Mouse (Mus musculus) limb, embryonic 14.5 days (tissue): ENCODE measurements at regions not wholly inside any gene's neighbourhood (a gene's known extent, or its start where the extent isn't known, plus 50 kb on each side); places are given as distances from the start of the nearest gene placed in this dataset.

Experiments used
- ATAC-seq: fragments of 200-750 bp; cut with Nextera tagmentation; 2 replicates; pipeline ENCODE4 v1.8.0; 2017; ENCODE audit warnings: low read depth, moderate number of reproducible peaks, moderate TSS enrichment; ENCODE audit not compliant: low FRiP score
- DNase-seq: peaks from one replicate; pipeline ENCODE4 v3.0.0-alpha.2; 2015; ENCODE audit warnings: low spot score
- H3K27ac ChIP-seq: fragments of 300-500 bp; sonication (generic); replicated peaks from 2 replicates; pipeline ENCODE4 v1.5.1; 2014; ENCODE audit warnings: low read depth, mild to moderate bottlenecking, low read length, moderate library complexity, mixed read lengths
- H3K27me3 ChIP-seq: fragments of 300-500 bp; sonication (generic); 2 replicates; pipeline ENCODE4 v1.6.1; 2014; ENCODE audit warnings: low read length, mixed read lengths; ENCODE audit not compliant: control insufficient read depth, insufficient read depth
- H3K36me3 ChIP-seq: fragments of 300-500 bp; sonication (generic); 2 replicates; pipeline ENCODE4 v1.6.1; 2014; ENCODE audit warnings: mild to moderate bottlenecking, low read length, moderate library complexity, mixed read lengths; ENCODE audit not compliant: control insufficient read depth, insufficient read depth
- H3K4me1 ChIP-seq: fragments of 300-500 bp; sonication (generic); 2 replicates; pipeline ENCODE4 v1.6.1; 2014; ENCODE audit warnings: antibody characterized with exemption, low read length, mixed read lengths; ENCODE audit not compliant: control insufficient read depth, insufficient read depth
- H3K4me2 ChIP-seq: fragments of 300-500 bp; sonication (generic); replicated peaks from 2 replicates; pipeline ENCODE4 v1.6.1; 2014; ENCODE audit warnings: low read depth, mild to moderate bottlenecking, low read length, moderate library complexity; ENCODE audit not compliant: severe bottlenecking
- H3K4me3 ChIP-seq: fragments of 300-500 bp; sonication (generic); replicated peaks from 2 replicates; pipeline ENCODE4 v1.5.1; 2014; ENCODE audit warnings: low read length
- H3K9ac ChIP-seq: fragments of 300-500 bp; sonication (generic); 2 replicates; pipeline ENCODE4 v1.6.1; 2014; ENCODE audit warnings: mild to moderate bottlenecking, low read depth, low read length, moderate library complexity; ENCODE audit not compliant: severe bottlenecking
- H3K9me3 ChIP-seq: fragments of 300-500 bp; sonication (generic); 2 replicates; pipeline ENCODE4 v1.6.1; 2016; ENCODE audit warnings: low read length; ENCODE audit not compliant: control insufficient read depth
- POLR2A ChIP-seq: fragments of 200-500 bp; IDR thresholded peaks from 2 replicates; pipeline ENCODE4 v1.8.0; 2012; ENCODE audit warnings: inconsistent platforms, mild to moderate bottlenecking, moderate library complexity, borderline replicate concordance; ENCODE audit not compliant: insufficient read depth, insufficient read length; ENCODE audit errors: extremely low read depth
- WGBS: fragments of 180-500 bp; shearing (Covaris S2); extraction: QIAGEN DNeasy Blood & Tissue Kit; methylation state at CpG from one replicate; pipeline ENCODE4 v1.1.7; 2014; 5-methylcytosine and 5-hydroxymethylcytosine counted together

GRCm38 (mm10) chr14:76671023-76671422 is 114.3 kb upstream of the Serp2 start:
- Histone ChIP-seq H3K36me3 (no peaks in the 10 kb centered on the region), H3K4me2 (no peak overlapping the region), H3K4me1 (peaks cover 6% of the 10 kb centered on the region; the same call in 1 of the 2 replicates), H3K27me3 (no peaks in the 10 kb centered on the region), H3K9ac (no peak overlapping the region), H3K27ac (no peak overlapping the region), H3K9me3 (no peaks in the 10 kb centered on the region), H3K4me3 (no peak overlapping the region)
- no peak for DNase-seq
- TF ChIP-seq POLR2A: no peak
- WGBS: 91% methylated on average over 4 of the region's 4 CpGs
- ATAC-seq: no peak

DNA sequence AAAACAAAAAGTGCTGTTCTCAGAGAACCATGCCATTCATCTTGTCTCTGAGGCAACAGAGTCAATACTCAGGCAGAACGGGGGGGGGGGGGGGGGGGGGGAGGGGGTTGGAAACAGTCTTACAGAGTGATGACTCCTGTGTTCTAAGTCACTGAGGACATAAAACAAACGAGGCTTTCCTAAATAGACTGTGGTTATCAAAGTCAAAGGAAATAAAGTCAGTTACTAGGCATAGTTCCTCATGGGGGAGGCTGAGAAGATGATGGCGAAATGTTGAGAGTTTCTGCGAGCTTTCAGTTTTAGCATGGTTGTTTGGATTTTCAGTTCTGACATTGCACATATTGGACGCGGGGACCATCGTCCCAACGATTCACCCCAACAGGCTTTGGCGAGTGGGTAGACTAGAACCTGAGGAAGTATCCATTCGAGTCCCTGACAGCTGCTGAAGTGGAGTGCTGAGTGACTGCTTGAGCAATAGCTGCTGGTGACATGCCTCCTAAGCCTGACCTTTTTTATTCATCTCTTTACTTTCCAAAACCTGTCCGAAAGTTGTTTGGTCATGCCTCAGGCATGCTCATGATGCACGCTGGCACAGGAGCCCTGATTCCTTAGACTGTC is 109.2 kb upstream of the Serp2 start:
- 76% methylated on average over 12 of the region's 12 CpGs for WGBS

DNA sequence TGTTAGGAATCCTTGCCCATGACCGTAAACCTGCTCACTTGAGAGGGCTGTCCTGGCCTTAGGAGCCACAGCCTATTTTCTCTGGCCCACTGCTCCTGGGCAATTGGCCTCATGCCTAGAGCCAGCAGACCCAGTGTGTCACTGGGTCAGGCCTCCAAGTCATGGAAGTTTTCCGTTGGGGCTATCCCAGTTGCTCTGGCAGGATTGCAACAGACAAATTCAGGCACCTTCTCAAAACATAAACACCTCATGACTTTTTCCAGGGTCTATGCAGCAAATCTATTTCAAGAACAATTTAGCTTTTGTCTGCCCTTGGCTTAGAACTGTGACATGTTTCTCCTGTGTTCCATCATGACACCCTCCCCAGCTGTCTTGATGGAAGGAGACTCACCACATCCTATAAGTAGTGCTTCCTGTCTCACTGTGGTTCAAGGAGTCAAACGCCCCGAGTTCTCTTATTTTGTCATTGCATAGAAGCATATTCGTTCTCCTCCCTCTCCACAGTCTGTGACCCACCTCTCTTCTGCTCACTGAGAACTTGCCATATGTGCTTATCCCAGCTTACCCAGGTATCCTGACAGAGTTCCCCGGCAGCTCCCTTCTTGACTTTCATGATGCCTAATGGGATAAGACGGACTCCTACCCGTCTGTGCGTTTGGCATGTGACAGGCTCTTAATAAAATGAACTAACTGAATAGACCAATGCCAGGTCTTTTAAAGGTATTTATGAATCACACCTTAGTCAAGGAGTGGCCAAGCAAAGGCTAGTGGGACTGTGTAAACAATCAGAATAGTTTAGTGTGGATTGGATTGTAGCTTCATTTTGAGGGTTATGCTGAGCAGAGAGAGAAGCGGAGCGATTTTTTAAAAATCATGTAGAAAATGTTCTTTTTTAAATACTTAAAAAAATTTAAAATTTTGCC is 108.2 kb upstream of the Serp2 start:
- no peak for TF ChIP-seq POLR2A
- no peak overlapping the region for H3K4me2 ChIP-seq
- H3K27me3 ChIP-seq: no peaks in the 10 kb centered on the region
- 72% methylated on average over 11 of the region's 11 CpGs for WGBS
- ATAC-seq: no peak; the same call in 1 of the 2 replicates
- H3K27ac ChIP-seq: 0 out of 2 replicates have a peak overlapping the region, but pooled peaks have one; percentile 27
- H3K9ac ChIP-seq: no peak overlapping the region
- no peak for DNase-seq
- no peaks in the 10 kb centered on the region for H3K36me3 ChIP-seq
- H3K4me3 ChIP-seq: no peak overlapping the region
- H3K9me3 ChIP-seq: no peaks in the 10 kb centered on the region
- H3K4me1 ChIP-seq: peaks cover 2% of the 10 kb centered on the region

More for the DNA sequence above, 109.2 kb upstream of the Serp2 start:
- Histone ChIP-seq H3K9me3 (no peaks in the 10 kb centered on the region), H3K4me2 (no peak overlapping the region), H3K27me3 (no peaks in the 10 kb centered on the region), H3K27ac (no peak overlapping the region), H3K4me1 (no peaks in the 10 kb centered on the region; the same call in 1 of the 2 replicates), H3K9ac (no peak overlapping the region), H3K36me3 (no peaks in the 10 kb centered on the region), H3K4me3 (no peak overlapping the region)
- ATAC-seq (no peak), DNase-seq (no peak)
- TF ChIP-seq POLR2A: no peak

- Histone ChIP-seq H3K9me3 (no peaks in the 10 kb centered on the region), H3K27me3 (no peaks in the 10 kb centered on the region), H3K4me3 (no peak overlapping the region), H3K4me1 (peaks cover 11% of the 10 kb centered on the region), H3K9ac (no peak overlapping the region), H3K27ac (no peak overlapping the region), H3K4me2 (no peak overlapping the region), H3K36me3 (no peaks in the 10 kb centered on the region)
- TF ChIP-seq POLR2A: no peak
- WGBS: 93% methylated on average over 2 of the region's 2 CpGs
- DNase-seq: no peak
- no peak for ATAC-seq
Measured at GRCm38 (mm10) chr14:76663816-76664215, 107.1 kb upstream of the Serp2 start.

DNA sequence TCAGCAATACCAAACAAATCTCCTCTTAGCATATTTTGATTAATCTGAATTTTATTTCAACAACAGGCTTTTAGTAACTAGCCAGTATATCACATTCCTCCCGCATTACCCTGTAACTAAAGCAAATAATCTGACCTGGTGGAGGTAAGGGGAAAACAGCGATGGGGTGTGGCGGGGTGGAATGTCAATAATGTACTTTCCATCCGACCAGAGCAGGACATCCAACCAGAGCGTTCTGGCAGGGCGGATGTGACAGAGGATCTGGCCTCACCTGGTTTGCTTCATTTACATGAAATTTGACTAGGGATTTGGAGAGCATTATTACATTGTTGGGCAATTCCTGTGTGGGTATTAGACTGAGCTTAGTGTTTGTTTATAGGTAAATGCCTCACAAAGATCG is 106.2 kb upstream of the Serp2 start:
- Histone ChIP-seq H3K9ac (no peak overlapping the region), H3K9me3 (no peaks in the 10 kb centered on the region), H3K27me3 (no peaks in the 10 kb centered on the region), H3K36me3 (no peaks in the 10 kb centered on the region), H3K4me3 (no peak overlapping the region), H3K4me2 (no peak overlapping the region), H3K4me1 (peaks cover 20% of the 10 kb centered on the region), H3K27ac (no peak overlapping the region)
- DNase-seq (no peak), ATAC-seq (no peak)
- no peak for TF ChIP-seq POLR2A
- 68% methylated on average over 7 of the region's 7 CpGs for WGBS
